Mouse (Mus musculus): ENCODE measurements around the gene Olfr523.
A peak's percentile ranks its signal among the peaks of the same experiment; 100 is the strongest.

- no peak for TF ChIP-seq ZNF384 (IDR thresholded peaks at IDR 0.05; ENCODE audit: low read depth, low read length)
- peak; percentile 59 to 71; a peak in 3 of 4 replicates for TF ChIP-seq CTCF (conservative IDR thresholded peaks at IDR 0.05 in 1 of 2, IDR thresholded peaks at IDR 0.05 in 1 of 2; ENCODE audit: low read depth in 2 of 2, low read length in 2 of 2)
- TF ChIP-seq NELFE (IDR thresholded peaks at IDR 0.05; ENCODE audit: low read depth, low read length): no peak
- TF ChIP-seq CHD1 (IDR thresholded peaks at IDR 0.05; ENCODE audit: low read depth, low read length): no peak
- no peak for TF ChIP-seq JUND (conservative IDR thresholded peaks at IDR 0.05; ENCODE audit: low read depth, low read length)
- TF ChIP-seq MAX (IDR thresholded peaks at IDR 0.05; ENCODE audit: low read length): 0 out of 2 replicates have a peak, but pooled peaks have one; percentile 23
- no peak for TF ChIP-seq GABPA (IDR thresholded peaks at IDR 0.05; ENCODE audit: insufficient replicate concordance, low read depth, low read length)
Observed at GRCm38 (mm10) chr7:140188391-140189328, 15.6 kb downstream of the Olfr523 start.

All from CH12.LX (cell line).